Mouse (Mus musculus) regulatory T cell (primary cell): ENCODE data around the gene Mark3.

ENCODE experiments used
- in situ Hi-C: fragments of 300-600 bp; cut with MboI, MseI; formaldehyde crosslinking; loops from one replicate; pipeline ENCODE4 v1.15.1; 2025; ENCODE audit warnings: high pct_unique_total_duplicates

The Mark3 gene

GRCm38 (mm10) chr12:111696239-111696638 is 121.9 kb downstream of the Mark3 start:
- in situ Hi-C loops: loop anchor here (5.0 kb wide), 1 partner anchor 44 kb away; no protein-coding TSS in a partner anchor

GRCm38 (mm10) chr12:111697708-111698107 is 123.4 kb downstream of the Mark3 start:
- in situ Hi-C loops: loop anchor here (5.0 kb wide), 1 partner anchor 45 kb away; no protein-coding TSS in a partner anchor

GRCm38 (mm10) chr12:111698346-111698913 is 124.1 kb downstream of the Mark3 start:
- in situ Hi-C loops: loop anchor here (5.0 kb wide), 1 partner anchor 46 kb away; no protein-coding TSS in a partner anchor

- in situ Hi-C loops: loop anchor here (5.0 kb wide), 1 partner anchor 47 kb away; no protein-coding TSS in a partner anchor
Measured at GRCm38 (mm10) chr12:111699542-111699941, 125.2 kb downstream of the Mark3 start.

GRCm38 (mm10) chr12:111700920-111701458 is 126.7 kb downstream of the Mark3 start:
- in situ Hi-C loops: no loop called here

- in situ Hi-C loops: no loop called here
Measured at GRCm38 (mm10) chr12:111703301-111703700, 129.0 kb downstream of the Mark3 start.

GRCm38 (mm10) chr12:111704609-111705008 is 130.3 kb downstream of the Mark3 start:
- in situ Hi-C loops: no loop called here

- in situ Hi-C loops: no loop called here
Measured at GRCm38 (mm10) chr12:111705186-111705973, 131.1 kb downstream of the Mark3 start.
